Mouse (Mus musculus) liver, postnatal 0 days (tissue): ENCODE measurements around the gene Zfp217. TPM values are rescaled to one million over a fixed set of nuclear protein-coding genes. Genes with fewer than 3 reads are reported as not detected.

Experiments
- ATAC-seq: fragments of 200-750 bp; cut with Nextera tagmentation; 2 replicates; pipeline ENCODE4 v1.8.0; 2017; ENCODE audit warnings: mild to moderate bottlenecking, moderate library complexity
- DNase-seq: peaks from one replicate; pipeline ENCODE4 v3.0.0-alpha.2; 2016
- H3K27ac ChIP-seq: fragments of 300-500 bp; sonication (generic); 2 replicates; pipeline ENCODE4 v1.5.1; 2014; ENCODE audit warnings: antibody characterized with exemption, moderate library complexity, mild to moderate bottlenecking, low read depth
- H3K27me3 ChIP-seq: fragments of 300-500 bp; sonication (generic); 2 replicates; pipeline ENCODE4 v1.6.1; 2014; ENCODE audit warnings: low read length, control low read depth, mixed read lengths; ENCODE audit not compliant: insufficient read depth
- H3K36me3 ChIP-seq: fragments of 300-500 bp; sonication (generic); replicated peaks from 2 replicates; pipeline ENCODE4 v1.6.1; 2014; ENCODE audit warnings: mild to moderate bottlenecking, control low read depth, low read length, moderate library complexity, mixed read lengths; ENCODE audit not compliant: insufficient read depth
- H3K4me1 ChIP-seq: fragments of 300-500 bp; sonication (generic); 2 replicates; pipeline ENCODE4 v1.6.1; 2014; ENCODE audit warnings: antibody characterized with exemption, mild to moderate bottlenecking, control low read depth; ENCODE audit not compliant: insufficient read depth
- H3K4me2 ChIP-seq: fragments of 300-500 bp; sonication (generic); 2 replicates; pipeline ENCODE4 v1.6.1; 2014; ENCODE audit warnings: low read depth, mild to moderate bottlenecking, low read length, moderate library complexity, mixed read lengths
- H3K4me3 ChIP-seq: fragments of 300-500 bp; sonication (generic); 2 replicates; pipeline ENCODE4 v1.5.1; 2014; ENCODE audit warnings: low read depth, low read length
- H3K9ac ChIP-seq: fragments of 300-500 bp; sonication (generic); replicated peaks from 2 replicates; pipeline ENCODE4 v1.6.1; 2014; ENCODE audit warnings: mild to moderate bottlenecking, moderate library complexity
- H3K9me3 ChIP-seq: fragments of 300-500 bp; sonication (generic); 2 replicates; pipeline ENCODE4 v1.6.1; 2016; ENCODE audit warnings: mild to moderate bottlenecking, control low read depth, low read length, mixed read lengths
- CTCF ChIP-seq: sonication (generic); IDR thresholded peaks from 2 replicates; pipeline ENCODE4 v1.5.1; 2016; ENCODE audit warnings: antibody characterized with exemption, low read depth
- EP300 ChIP-seq: IDR thresholded peaks from 2 replicates; pipeline ENCODE4 v1.6.1; 2016; ENCODE audit warnings: antibody characterized with exemption, low read depth, mild to moderate bottlenecking
- WGBS: fragments of 180-500 bp; shearing (Covaris S2); extraction: QIAGEN DNeasy Blood & Tissue Kit; methylation state at CpG from one replicate; pipeline ENCODE4 v1.1.7; 2014; ENCODE audit not compliant: insufficient replicate concordance; 5-methylcytosine and 5-hydroxymethylcytosine counted together
- polyA plus RNA-seq: library from polyadenylated mRNA; unstranded; fragments of >200 nt; fragmentation: Nextera tagmentation; extraction: Ambion mirVana; gene quantifications from 2 replicates; pipeline ENCODE4 v1.2.1, GENCODE M21; 2015

The Zfp217 gene
- 2.1 and 2.4 TPM in 2 replicates for polyA plus RNA-seq

GRCm38 (mm10) chr2:170147661-170148153, at the start of gene Zfp217:
TSS of gene Zfp217 (minus strand) at chr2:170148103.
- ATAC-seq, result peak; percentile 48

DNA sequence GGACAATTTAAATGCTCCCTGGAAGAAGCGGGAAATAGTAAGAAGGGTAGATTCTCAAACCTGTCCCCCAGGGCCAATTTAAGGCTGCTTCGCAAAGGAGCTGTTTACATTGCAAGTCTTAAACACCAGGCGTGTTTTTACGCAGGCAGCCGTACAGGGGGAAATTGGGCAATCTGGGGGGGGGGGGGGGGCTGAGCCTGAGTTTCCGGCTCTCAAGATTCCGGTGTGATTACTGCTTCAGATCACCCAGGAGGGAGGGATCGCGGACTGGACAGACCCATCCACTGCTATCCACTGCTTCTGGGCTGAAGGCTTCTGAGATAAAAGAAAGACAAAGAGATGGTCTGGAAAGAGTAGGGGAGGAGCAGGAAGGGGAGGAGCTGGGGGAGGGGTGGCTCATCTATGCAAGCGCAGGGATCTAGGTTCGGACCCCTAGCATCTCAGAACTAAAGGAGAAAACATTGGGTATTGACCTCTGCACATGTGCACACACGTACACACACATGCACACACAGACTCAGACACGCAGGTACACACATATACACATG, 47.7 kb upstream of the Zfp217 start:
- ATAC-seq (no peak), DNase-seq (no peak)
- Histone ChIP-seq H3K27ac (no peak overlapping the region), H3K36me3 (no peaks in the 10 kb centered on the region), H3K9ac (no peak overlapping the region), H3K9me3 (no peaks in the 10 kb centered on the region), H3K27me3 (no peaks in the 10 kb centered on the region), H3K4me1 (peaks cover 7% of the 10 kb centered on the region; the same call in 1 of the 2 replicates), H3K4me3 (no peak overlapping the region), H3K4me2 (peak overlapping the region; percentile 9; the same call in 1 of the 2 replicates)
- TF ChIP-seq CTCF, result no peak
- no peak for TF ChIP-seq EP300
- WGBS, result 58% methylated on average over 12 of the region's 13 CpGs

More at GRCm38 (mm10) chr2:170147661-170148153, at the start of gene Zfp217:
- peak within 1 kb of the TSS; percentile 52 for H3K9ac ChIP-seq
- TF ChIP-seq EP300, result no peak
- TF ChIP-seq CTCF, result peak; percentile 19; the same call in 1 of the 2 replicates
- H3K4me2 ChIP-seq, result peak within 1 kb of the TSS; percentile 60
- H3K27ac ChIP-seq, result peak within 1 kb of the TSS; percentile 78
- peak within 1 kb of the TSS; percentile 44 for H3K4me3 ChIP-seq
- no peaks in the 10 kb centered on the region for H3K9me3 ChIP-seq
- no peaks in the 10 kb centered on the region for H3K27me3 ChIP-seq
- H3K4me1 ChIP-seq, result peaks cover 12% of the 10 kb centered on the region
- H3K36me3 ChIP-seq, result no peaks in the 10 kb centered on the region
- WGBS, result 28% methylated on average over 14 of the region's 14 CpGs
- DNase-seq, result peak; percentile 56

DNA sequence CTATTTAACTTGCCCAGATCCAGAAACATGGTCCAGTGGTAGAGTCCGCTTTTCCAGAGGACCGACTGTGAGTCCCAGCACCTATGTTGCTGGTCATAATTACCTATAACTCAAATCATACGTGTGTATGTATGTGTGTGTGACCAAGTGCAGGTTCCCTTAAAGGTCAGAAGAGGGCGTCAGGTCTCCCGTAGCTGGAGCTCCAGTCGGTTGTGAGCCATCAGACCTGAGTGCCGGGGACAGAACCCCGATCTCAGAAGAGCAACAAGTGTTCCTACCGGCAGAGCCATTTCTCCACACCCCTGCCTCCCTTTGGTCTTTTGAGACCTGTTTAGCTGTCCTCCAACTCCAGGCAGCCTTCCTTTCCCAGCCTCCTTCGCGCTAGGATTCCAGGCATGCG, 46.9 kb upstream of the Zfp217 start:
- TF ChIP-seq CTCF (no peak), EP300 (no peak)
- Histone ChIP-seq H3K27ac (no peak overlapping the region), H3K27me3 (no peaks in the 10 kb centered on the region), H3K4me3 (no peak overlapping the region), H3K4me1 (peaks cover 7% of the 10 kb centered on the region; the same call in 1 of the 2 replicates), H3K36me3 (no peaks in the 10 kb centered on the region), H3K4me2 (no peak overlapping the region), H3K9ac (no peak overlapping the region), H3K9me3 (no peaks in the 10 kb centered on the region)
- DNase-seq (no peak), ATAC-seq (no peak)
- WGBS, result 88% methylated on average over 12 of the region's 12 CpGs

DNA sequence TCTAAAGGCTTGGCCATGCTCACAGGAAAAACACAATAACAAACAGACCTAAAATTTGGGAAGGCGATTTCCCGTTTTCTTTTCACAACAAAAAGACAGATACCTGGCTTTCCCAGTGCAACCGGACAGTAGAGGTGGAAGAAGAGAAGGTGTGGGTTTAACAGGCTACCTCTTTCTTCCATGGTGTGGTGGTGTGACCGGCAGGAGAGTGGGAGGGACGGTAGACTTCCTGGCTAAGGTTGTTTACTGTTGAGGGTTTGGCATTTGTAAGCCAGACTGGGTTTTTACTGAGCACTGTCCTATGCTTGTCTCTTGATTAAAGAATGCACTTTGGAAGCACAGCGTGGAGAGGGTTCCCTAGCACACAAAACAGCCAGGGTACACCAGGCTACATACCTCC, 45.9 kb upstream of the Zfp217 start:
- H3K4me2 ChIP-seq, result peak overlapping the region; percentile 65
- no peak for TF ChIP-seq EP300
- TF ChIP-seq CTCF, result no peak
- no peak for DNase-seq
- H3K36me3 ChIP-seq, result no peaks in the 10 kb centered on the region
- ATAC-seq, result no peak
- H3K9me3 ChIP-seq, result no peaks in the 10 kb centered on the region
- H3K4me3 ChIP-seq, result peak overlapping the region; percentile 29
- H3K4me1 ChIP-seq, result peaks cover 7% of the 10 kb centered on the region; the same call in 1 of the 2 replicates
- H3K27ac ChIP-seq, result no peak overlapping the region; the same call in 1 of the 2 replicates
- WGBS, result 33% methylated on average over 6 of the region's 6 CpGs
- H3K27me3 ChIP-seq, result no peaks in the 10 kb centered on the region
- peak overlapping the region; percentile 32; the same call in 1 of the 2 replicates for H3K9ac ChIP-seq

DNA sequence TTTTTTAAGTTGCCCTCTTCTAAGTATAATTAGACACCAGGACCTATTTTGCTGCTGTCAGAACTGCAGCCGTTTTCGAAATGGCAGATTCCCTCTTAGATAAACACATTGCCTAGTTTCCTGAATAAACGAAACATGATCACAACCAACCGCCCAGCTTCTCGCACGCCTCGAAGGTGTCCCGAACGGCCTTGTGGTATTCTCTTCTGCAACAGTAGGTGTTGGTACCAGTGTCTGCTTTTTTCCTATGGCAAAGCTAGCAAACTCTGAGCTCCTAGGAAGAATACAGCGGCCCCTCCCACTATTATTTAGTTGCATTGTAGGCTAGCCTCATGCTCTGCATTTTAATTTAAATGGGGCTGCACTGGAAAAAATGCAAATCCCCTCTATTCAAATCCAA, 45.3 kb upstream of the Zfp217 start:
- 0 out of 2 replicates have a peak overlapping the region, but pooled peaks have one; percentile 32 for H3K9ac ChIP-seq
- TF ChIP-seq CTCF (no peak), EP300 (peak; percentile 31)
- no peaks in the 10 kb centered on the region for H3K36me3 ChIP-seq
- DNase-seq, result no peak
- peak; percentile 61 for ATAC-seq
- peaks cover 7% of the 10 kb centered on the region; the same call in 1 of the 2 replicates for H3K4me1 ChIP-seq
- no peaks in the 10 kb centered on the region for H3K9me3 ChIP-seq
- H3K27ac ChIP-seq, result peak overlapping the region; percentile 66
- no peaks in the 10 kb centered on the region for H3K27me3 ChIP-seq
- H3K4me3 ChIP-seq, result peak overlapping the region; percentile 29
- peak overlapping the region; percentile 65 for H3K4me2 ChIP-seq
- WGBS, result 5% methylated on average over 10 of the region's 10 CpGs

- peak overlapping the region; percentile 66 for H3K27ac ChIP-seq
- H3K36me3 ChIP-seq, result no peaks in the 10 kb centered on the region
- TF ChIP-seq EP300 (no peak), CTCF (peak; percentile 31; the same call in 1 of the 2 replicates)
- no peaks in the 10 kb centered on the region for H3K9me3 ChIP-seq
- no peaks in the 10 kb centered on the region for H3K27me3 ChIP-seq
- peak overlapping the region; percentile 29 for H3K4me3 ChIP-seq
- H3K4me1 ChIP-seq, result peaks cover 7% of the 10 kb centered on the region; the same call in 1 of the 2 replicates
- ATAC-seq (peak; percentile 84), DNase-seq (peak; percentile 67)
- H3K9ac ChIP-seq, result 0 out of 2 replicates have a peak overlapping the region, but pooled peaks have one; percentile 3
- WGBS, result 21% methylated on average over 7 of the region's 7 CpGs
- H3K4me2 ChIP-seq, result peak overlapping the region; percentile 65
Measured at GRCm38 (mm10) chr2:170192731-170193149, 44.8 kb upstream of the Zfp217 start.
